Mouse (Mus musculus) inflammation-experienced regulatory T-cells (primary cell): ENCODE results near the gene Crocc. TPM values are rescaled to one million over a fixed set of nuclear protein-coding genes. Genes with fewer than 3 reads are reported as not detected.

Source experiments
- polyA plus RNA-seq, 2 experiments: library from polyadenylated mRNA; unstranded; fragments of 100-300 nt; shearing (Covaris generic); gene quantifications; one replicate each; pipeline ENCODE4 v1.2.1; 2017

Crocc gene
- polyA plus RNA-seq, result 1 to 10 TPM; 6.0 to 9.1 TPM

DNA sequence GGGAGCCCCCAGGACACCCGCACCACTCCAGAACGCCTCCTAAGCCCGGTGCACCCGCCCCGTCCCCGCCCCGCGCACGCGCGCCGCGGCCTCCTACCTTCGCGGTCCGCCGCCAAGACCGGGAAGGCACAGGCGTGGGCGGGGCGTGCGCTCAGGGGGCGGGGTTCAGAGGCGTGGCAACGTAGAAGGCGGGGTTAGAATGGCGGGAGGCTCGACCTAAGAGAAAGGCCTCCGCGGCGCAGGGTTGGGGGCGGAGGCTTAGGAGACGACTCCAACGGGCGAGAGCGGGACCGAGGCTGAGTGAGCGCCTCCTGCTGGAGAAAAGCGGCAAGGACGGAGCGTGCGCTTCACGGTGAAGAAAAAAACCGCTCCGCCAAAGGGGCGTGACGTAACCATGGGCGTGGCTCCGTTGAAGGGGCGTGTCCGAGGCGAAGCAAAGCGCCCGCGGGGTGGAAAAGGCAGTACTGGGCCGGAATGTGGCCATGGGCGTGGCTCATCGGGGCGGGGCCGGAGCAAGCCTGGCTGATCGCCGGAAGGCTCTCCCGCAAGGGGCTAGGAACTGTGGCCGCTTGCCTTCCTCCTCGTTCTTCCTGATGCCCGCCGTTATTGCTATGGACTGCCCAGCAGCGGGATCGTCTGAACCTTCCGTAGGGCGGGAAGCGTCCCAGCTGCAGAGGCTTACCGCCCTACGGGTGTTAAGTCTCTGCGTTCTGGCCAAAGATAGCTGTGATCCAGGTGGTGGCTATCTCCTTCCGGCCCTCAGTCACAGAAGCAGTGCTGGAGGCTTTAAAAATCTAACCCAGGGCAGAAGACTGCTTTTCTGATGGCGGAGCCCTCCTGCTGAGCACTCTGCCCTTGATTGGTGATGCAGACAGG, at the start of gene Crocc:
Gene Crocc, minus strand, starts transcription at position 125 of the 876 bp plus-strand sequence.

DNA sequence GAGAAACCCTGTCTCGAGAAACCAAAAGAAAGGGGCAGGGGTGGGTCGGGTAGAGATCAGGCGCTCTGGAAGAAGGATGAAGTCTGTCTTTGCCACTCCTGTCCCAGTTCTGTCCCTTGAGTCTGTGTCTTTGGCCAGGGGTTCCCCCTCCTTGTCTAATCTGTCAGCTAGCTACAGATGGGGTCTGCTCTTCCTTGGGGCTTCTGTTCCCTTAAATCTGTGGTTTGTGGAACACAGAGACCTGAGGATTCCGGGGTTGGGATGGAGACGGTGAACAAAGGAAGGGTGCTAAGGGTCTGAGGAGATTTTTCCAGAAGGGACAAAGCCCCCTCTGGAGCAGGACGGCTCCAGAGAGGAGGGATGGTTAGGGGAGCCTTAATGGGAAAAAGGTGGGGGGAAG, 27.7 kb upstream of the Crocc start, which contains the start of gene Spata21:
Gene Spata21, plus strand, starts transcription at position 301 of the 400 bp plus-strand sequence.

DNA sequence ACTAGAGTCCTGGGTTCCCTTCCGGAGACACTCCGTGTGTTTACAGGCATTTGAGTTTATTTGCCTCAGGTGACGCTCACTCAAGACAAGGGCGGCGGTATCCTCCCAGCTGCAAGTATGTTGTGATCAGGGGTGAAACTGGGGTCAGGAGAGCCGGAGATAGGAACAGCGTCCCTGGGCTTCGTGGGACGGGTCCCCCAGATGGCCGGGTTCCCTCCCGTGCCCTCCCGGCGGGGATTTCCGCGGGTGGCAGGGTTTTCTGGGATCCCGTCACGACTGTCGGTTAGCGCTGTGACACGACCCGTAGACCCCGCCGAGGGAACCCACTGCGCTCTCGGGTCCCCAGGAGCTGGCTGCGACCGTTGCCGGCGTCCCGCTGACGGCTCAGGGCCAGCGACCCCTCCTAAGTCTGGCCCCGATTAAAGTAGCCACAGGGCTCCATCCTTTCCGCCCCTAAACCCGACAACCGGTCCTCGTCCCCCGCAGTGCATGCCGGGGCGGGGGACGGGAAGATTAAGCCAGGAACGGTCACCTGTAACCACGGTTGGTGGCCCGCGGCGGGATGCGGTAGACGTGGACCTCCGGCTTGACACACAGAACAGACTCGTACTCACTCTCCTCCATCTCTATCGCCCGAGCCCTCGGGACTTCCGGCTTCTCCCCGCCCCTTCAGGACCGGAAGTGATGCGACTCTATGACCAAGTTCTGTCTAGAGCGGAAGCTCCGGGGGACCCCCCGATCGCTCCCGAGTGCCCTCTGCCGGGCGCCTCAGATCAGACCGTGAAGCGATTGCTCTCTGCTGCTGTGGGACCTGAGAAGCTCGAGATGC, 17.5 kb upstream of the Crocc start, which contains the start of gene Necap2:
Gene Necap2, minus strand, starts transcription at position 677 of the 829 bp plus-strand sequence.

DNA sequence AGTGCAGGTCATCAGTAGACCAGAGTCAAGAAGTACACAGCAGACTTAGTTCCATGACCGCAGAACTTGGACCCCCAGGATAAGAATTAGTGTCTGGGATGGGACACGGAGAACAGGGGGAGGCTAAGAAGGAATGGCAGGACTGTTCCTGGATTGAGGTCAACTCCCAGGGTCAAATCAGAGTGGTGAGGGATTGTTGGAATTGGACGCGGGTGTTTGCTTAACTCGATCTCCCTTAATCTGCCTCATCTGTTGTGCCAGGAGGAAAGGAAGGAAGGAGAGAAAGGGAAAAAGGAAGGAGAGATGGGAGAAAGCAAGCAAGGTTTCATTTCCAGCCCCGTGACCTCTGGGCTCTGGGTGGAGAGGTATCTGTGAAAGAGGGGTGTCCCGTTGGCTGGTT, 50.2 kb downstream of the Crocc start, which contains the start of gene Mfap2:
Gene Mfap2, plus strand, starts transcription at position 301 of the 400 bp plus-strand sequence.

DNA sequence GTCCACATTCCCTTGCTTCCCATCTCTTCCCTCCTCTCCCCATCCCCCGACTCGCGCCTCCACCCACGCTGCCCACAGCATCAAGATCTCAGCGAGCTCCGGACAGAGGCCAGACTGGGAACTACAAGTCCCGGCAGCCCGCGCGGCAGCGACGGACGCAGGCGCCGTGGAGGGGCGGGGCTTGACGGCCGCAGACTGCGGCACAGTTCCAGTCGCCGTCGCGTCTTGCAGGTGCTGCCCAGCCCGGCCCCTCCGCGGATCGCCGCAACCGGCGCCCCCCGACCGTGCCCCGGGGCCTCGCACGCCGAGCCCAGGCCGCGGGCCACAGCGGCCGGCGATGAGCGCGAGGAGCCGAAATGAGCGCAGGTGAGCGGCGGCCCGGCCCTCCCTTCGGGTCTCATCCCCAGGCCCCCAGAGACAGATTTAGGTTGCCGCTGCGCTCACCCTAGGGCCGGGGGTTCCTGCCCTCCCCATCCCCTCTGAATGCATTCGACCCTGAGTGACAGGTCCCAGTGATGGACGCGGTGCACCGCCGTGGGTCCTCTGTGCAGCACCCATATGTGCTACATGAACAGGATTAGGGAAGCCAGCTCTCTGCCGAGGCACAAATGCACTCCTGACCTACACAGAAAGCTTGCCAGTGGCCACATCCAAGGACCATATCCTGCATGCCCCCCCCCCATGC, 73.5 kb downstream of the Crocc start, which contains the start of gene Atp13a2:
Gene Atp13a2, plus strand, starts transcription at position 163 of the 685 bp plus-strand sequence.

Other genes with a start within 250 kb of the Crocc start
- under 1 TPM in 1 of 2 experiments, not detected in 1; 0.17 TPM for gene Padi3, start 249.9 kb downstream of the Crocc start, polyA plus RNA-seq
- gene Padi1, start 214.8 kb downstream of the Crocc start, polyA plus RNA-seq, result under 1 TPM; 0.12 to 0.31 TPM
- 10 to 100 TPM; 10.2 to 21.8 TPM for gene Padi2, start 154.2 kb downstream of the Crocc start, polyA plus RNA-seq
- gene Sdhb, start 99.3 kb downstream of the Crocc start, polyA plus RNA-seq, result 100 to 1,000 TPM; 222 to 250 TPM
- gene Atp13a2, start 73.7 kb downstream of the Crocc start, polyA plus RNA-seq, result 10 to 100 TPM; 50.3 to 53.5 TPM
- under 1 TPM in 1 of 2 experiments, not detected in 1; 0.75 TPM for gene Mfap2, start 50.1 kb downstream of the Crocc start, polyA plus RNA-seq
- gene Necap2, start 17.8 kb upstream of the Crocc start, polyA plus RNA-seq, result 100 to 1,000 TPM; 127 to 136 TPM
- gene Spata21, start 27.8 kb upstream of the Crocc start, polyA plus RNA-seq, result 1 to 10 TPM in 1 of 2 experiments, under 1 TPM in 1; 0.60 to 2.0 TPM
- gene Szrd1, start 79.2 kb upstream of the Crocc start, polyA plus RNA-seq, result 10 to 100 TPM; 51.2 to 51.9 TPM
- 10 to 100 TPM; 23.2 to 24.0 TPM for gene Fbxo42, start 87.4 kb upstream of the Crocc start, polyA plus RNA-seq
- 1 to 10 TPM; 3.4 to 4.1 TPM for gene Rsg1, start 153.4 kb upstream of the Crocc start, polyA plus RNA-seq
- 1 to 10 TPM in 1 of 2 experiments, under 1 TPM in 1; 0.14 to 1.0 TPM for gene Arhgef19, start 178.9 kb upstream of the Crocc start, polyA plus RNA-seq
- under 1 TPM in 1 of 2 experiments, not detected in 1; 0.36 TPM for gene Epha2, start 240.7 kb upstream of the Crocc start, polyA plus RNA-seq